Mouse (Mus musculus): ENCODE data around the gene Tpsab1. TPM values are rescaled to one million over a fixed set of nuclear protein-coding genes. Genes with fewer than 3 reads are reported as not detected.

Tpsab1 gene
- polyA plus RNA-seq, 1 experiment from 2014 or later = not detected

DNA sequence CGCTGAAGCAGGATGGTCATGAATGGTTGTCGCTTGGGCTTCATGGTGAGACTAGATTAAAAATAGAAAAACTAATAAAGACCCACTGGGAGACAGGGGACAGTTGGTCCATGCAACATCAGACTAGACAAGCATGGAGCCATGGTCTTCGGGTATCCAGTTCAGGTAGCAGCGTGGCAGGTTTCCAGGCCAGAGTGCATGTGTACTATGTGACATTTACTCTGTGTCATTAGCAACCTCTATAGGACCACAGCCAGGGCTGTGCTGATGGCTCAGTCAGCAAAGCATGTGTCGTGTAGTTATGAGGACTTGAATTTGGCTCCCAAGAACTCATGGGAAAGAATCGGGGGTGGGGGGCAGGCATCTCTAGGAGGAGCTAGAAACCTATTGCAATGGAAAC, 5.4 kb downstream of the Tpsab1 start:
- H3K9ac ChIP-seq (ENCODE audit: low read length) = no peak overlapping the region
- no peak for ATAC-seq
- H3K4me3 ChIP-seq (ENCODE audit: low read depth, low read length) = no peak overlapping the region
- WGBS = 81% methylated on average over 6 of the region's 6 CpGs
- no peaks in the 10 kb centered on the region for H3K36me3 ChIP-seq (ENCODE audit: control insufficient read depth, insufficient read depth, low read length)
- H3K27ac ChIP-seq (ENCODE audit: low read depth, low read length) = no peak overlapping the region
- H3K9me3 ChIP-seq (replicated peaks; ENCODE audit: control insufficient read depth, low read length) = no peaks in the 10 kb centered on the region
- no peaks in the 10 kb centered on the region for H3K27me3 ChIP-seq (replicated peaks; ENCODE audit: control insufficient read depth, insufficient read depth, low read length)
- H3K4me2 ChIP-seq (ENCODE audit: low read length) = no peak overlapping the region
- no peaks in the 10 kb centered on the region for H3K4me1 ChIP-seq (ENCODE audit: control insufficient read depth, insufficient read depth, low read length)
- no peak for DNase-seq (ENCODE audit: low spot score)

DNA sequence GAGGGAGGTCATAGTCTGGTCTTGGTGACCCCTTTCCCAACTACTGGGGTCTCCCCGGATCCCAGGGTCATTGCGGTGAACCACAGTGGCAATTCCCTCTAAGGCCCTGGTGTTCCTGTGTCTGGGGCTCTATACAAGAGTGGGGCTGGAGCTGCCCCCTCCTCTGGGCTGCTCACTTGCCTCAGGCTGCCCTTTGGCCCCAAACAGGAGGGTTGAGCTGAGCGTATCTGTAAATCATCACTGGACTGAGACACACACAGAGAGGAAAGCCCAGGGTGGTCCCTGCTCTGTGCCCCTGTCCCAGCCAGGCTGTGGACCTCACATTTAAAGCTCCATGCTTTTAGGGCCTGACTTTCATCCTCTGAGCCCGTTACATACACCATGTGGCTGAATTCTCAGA, 7.1 kb downstream of the Tpsab1 start:
- Histone ChIP-seq H3K4me3 (ENCODE audit: low read depth, low read length) (no peak overlapping the region), H3K4me1 (ENCODE audit: control insufficient read depth, insufficient read depth, low read length) (no peaks in the 10 kb centered on the region), H3K9me3 (replicated peaks; ENCODE audit: control insufficient read depth, low read length) (no peaks in the 10 kb centered on the region), H3K36me3 (ENCODE audit: control insufficient read depth, insufficient read depth, low read length) (no peaks in the 10 kb centered on the region), H3K27ac (ENCODE audit: low read depth, low read length) (no peak overlapping the region), H3K9ac (ENCODE audit: low read length) (no peak overlapping the region), H3K27me3 (replicated peaks; ENCODE audit: control insufficient read depth, insufficient read depth, low read length) (no peaks in the 10 kb centered on the region; the same call in 1 of the 2 replicates), H3K4me2 (ENCODE audit: low read length) (no peak overlapping the region)
- ATAC-seq (no peak), DNase-seq (ENCODE audit: low spot score) (no peak)
- 83% methylated on average over 4 of the region's 4 CpGs for WGBS

DNA sequence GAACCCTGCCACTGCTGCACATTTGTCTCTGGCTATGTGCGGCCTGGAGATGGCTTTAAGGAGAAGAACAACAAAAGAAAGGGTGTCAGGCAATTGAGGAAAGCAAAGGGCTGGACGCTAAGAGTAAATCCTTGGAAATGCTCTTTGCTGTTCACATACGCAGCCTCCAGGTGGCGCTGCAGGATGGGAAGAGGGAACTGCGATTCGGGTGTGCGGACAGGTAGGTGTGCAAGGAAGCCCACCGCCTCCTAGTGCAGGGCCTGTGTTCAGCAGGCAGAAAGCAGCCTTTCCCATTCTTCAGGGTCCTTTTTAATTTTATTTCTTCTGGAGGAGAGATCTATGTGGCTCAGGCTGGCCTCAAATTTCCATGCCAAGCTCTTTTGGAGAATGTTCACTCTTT, 11.4 kb downstream of the Tpsab1 start:
- H3K36me3 ChIP-seq (ENCODE audit: control insufficient read depth, insufficient read depth, low read length) = no peaks in the 10 kb centered on the region
- ATAC-seq (no peak), DNase-seq (ENCODE audit: low spot score) (peak; percentile 80)
- no peaks in the 10 kb centered on the region for H3K9me3 ChIP-seq (replicated peaks; ENCODE audit: control insufficient read depth, low read length)
- no peaks in the 10 kb centered on the region for H3K4me1 ChIP-seq (ENCODE audit: control insufficient read depth, insufficient read depth, low read length)
- no peak overlapping the region for H3K27ac ChIP-seq (ENCODE audit: low read depth, low read length)
- no peaks in the 10 kb centered on the region; the same call in 1 of the 2 replicates for H3K27me3 ChIP-seq (replicated peaks; ENCODE audit: control insufficient read depth, insufficient read depth, low read length)
- H3K4me2 ChIP-seq (ENCODE audit: low read length) = no peak overlapping the region
- WGBS = under 1% methylated on average over 8 of the region's 8 CpGs
- H3K4me3 ChIP-seq (ENCODE audit: low read depth, low read length) = no peak overlapping the region
- no peak overlapping the region for H3K9ac ChIP-seq (ENCODE audit: low read length)

DNA sequence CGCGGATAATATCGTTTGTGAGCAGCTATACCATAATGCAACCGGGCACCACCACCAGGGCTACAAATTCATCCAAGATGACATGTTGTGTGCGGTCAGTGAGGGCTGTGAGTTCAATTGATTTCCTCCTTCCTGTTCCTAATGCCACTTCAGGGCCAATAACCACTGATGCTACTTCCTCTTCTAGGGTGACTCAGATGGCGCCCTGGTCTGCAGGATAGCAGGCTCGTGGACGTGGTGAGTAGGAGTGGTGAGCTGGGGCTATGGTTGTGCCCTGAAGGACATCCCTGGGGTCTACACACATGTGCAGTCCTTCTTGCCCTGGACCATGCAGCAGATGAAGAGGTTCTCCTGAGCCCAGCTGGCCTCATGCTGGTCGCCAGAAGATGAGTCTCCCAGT, 13.0 kb downstream of the Tpsab1 start:
- H3K4me3 ChIP-seq (ENCODE audit: low read depth, low read length) = no peak overlapping the region
- H3K27me3 ChIP-seq (replicated peaks; ENCODE audit: control insufficient read depth, insufficient read depth, low read length) = no peaks in the 10 kb centered on the region; the same call in 1 of the 2 replicates
- no peak overlapping the region for H3K27ac ChIP-seq (ENCODE audit: low read depth, low read length)
- no peaks in the 10 kb centered on the region for H3K36me3 ChIP-seq (ENCODE audit: control insufficient read depth, insufficient read depth, low read length)
- WGBS = 79% methylated on average over 9 of the region's 9 CpGs
- no peak overlapping the region for H3K9ac ChIP-seq (ENCODE audit: low read length)
- DNase-seq (ENCODE audit: low spot score) (no peak), ATAC-seq (no peak)
- H3K4me1 ChIP-seq (ENCODE audit: control insufficient read depth, insufficient read depth, low read length) = no peaks in the 10 kb centered on the region
- H3K4me2 ChIP-seq (ENCODE audit: low read length) = no peak overlapping the region
- no peaks in the 10 kb centered on the region for H3K9me3 ChIP-seq (replicated peaks; ENCODE audit: control insufficient read depth, low read length)

DNA sequence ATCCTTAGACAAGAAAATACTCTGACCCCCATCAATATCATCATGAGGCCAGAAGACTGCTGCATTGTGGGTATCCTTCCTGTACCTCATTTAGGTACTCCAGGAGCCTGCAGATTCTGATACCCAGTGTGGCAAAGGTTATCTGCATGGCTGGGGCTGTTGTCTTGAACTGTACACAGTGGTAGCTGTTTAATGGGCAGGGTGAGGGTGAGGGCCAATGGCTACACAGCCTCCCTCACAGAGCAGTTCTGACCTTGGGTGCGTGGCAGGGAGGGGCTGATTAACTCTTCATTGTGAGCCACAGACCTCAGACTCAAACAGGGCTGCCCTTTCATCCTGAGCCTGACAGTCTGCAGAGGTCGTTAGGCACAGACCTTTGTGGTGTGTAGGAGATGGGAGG, 22.4 kb downstream of the Tpsab1 start:
- Histone ChIP-seq H3K4me1 (ENCODE audit: control insufficient read depth, insufficient read depth, low read length) (no peaks in the 10 kb centered on the region), H3K27me3 (replicated peaks; ENCODE audit: control insufficient read depth, insufficient read depth, low read length) (no peaks in the 10 kb centered on the region), H3K9me3 (replicated peaks; ENCODE audit: control insufficient read depth, low read length) (no peaks in the 10 kb centered on the region), H3K4me2 (ENCODE audit: low read length) (no peak overlapping the region), H3K4me3 (ENCODE audit: low read depth, low read length) (no peak overlapping the region), H3K9ac (ENCODE audit: low read length) (no peak overlapping the region), H3K36me3 (ENCODE audit: control insufficient read depth, insufficient read depth, low read length) (no peaks in the 10 kb centered on the region), H3K27ac (ENCODE audit: low read depth, low read length) (no peak overlapping the region)
- 20% methylated on average over 2 of the region's 2 CpGs for WGBS
- ATAC-seq (no peak), DNase-seq (ENCODE audit: low spot score) (no peak)

DNA sequence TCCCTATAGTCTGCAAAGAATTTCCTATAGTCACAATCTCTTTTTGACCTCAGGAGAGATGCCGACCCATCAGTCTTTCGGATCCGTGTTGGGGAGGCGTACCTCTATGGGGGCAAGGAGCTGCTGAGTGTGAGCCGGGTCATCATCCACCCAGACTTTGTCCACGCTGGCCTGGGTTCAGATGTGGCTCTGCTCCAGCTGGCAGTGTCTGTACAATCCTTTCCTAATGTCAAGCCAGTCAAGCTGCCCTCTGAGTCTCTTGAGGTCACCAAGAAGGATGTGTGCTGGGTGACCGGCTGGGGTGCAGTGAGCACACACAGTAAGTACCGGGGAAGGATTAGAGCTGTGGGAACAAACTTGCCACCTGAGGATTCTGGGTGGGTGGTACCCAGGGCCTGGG, 24.5 kb downstream of the Tpsab1 start:
- H3K4me2 ChIP-seq (ENCODE audit: low read length) = no peak overlapping the region
- no peak overlapping the region for H3K27ac ChIP-seq (ENCODE audit: low read depth, low read length)
- WGBS = 92% methylated on average over 8 of the region's 8 CpGs
- no peak for DNase-seq (ENCODE audit: low spot score)
- H3K36me3 ChIP-seq (ENCODE audit: control insufficient read depth, insufficient read depth, low read length) = no peaks in the 10 kb centered on the region
- H3K4me3 ChIP-seq (ENCODE audit: low read depth, low read length) = no peak overlapping the region
- no peak for ATAC-seq
- no peaks in the 10 kb centered on the region for H3K9me3 ChIP-seq (replicated peaks; ENCODE audit: control insufficient read depth, low read length)
- H3K4me1 ChIP-seq (ENCODE audit: control insufficient read depth, insufficient read depth, low read length) = no peaks in the 10 kb centered on the region
- H3K27me3 ChIP-seq (replicated peaks; ENCODE audit: control insufficient read depth, insufficient read depth, low read length) = no peaks in the 10 kb centered on the region
- no peak overlapping the region for H3K9ac ChIP-seq (ENCODE audit: low read length)

DNA sequence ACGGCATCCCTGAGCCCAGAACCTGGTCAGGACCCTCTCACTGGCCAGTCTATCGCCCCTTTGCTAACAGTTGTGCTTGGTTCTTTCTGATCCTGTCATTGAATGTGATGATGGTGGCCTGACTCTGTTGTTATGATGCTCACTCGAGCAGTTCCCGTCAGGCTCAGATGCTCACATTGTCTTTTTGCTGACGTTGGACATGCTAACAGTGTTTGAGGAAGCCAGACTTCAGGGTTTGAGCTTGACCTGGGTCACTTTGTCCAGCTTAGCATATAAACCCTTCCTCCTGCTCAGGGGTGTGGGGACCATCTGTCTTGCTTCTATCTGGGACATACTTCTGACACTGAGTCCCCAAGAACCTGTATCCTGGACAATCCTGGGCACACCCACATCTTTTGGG, 27.0 kb downstream of the Tpsab1 start, which contains the start of gene Prss29:
Prss29 (plus strand) TSS at position 301 of the 400 bp plus-strand sequence.
- H3K9ac ChIP-seq (ENCODE audit: low read length) = no peak within 1 kb of the TSS
- H3K9me3 ChIP-seq (replicated peaks; ENCODE audit: control insufficient read depth, low read length) = no peaks in the 10 kb centered on the region
- no peak within 1 kb of the TSS for H3K4me3 ChIP-seq (ENCODE audit: low read depth, low read length)
- no peaks in the 10 kb centered on the region for H3K27me3 ChIP-seq (replicated peaks; ENCODE audit: control insufficient read depth, insufficient read depth, low read length)
- H3K27ac ChIP-seq (ENCODE audit: low read depth, low read length) = no peak within 1 kb of the TSS
- no peak for DNase-seq (ENCODE audit: low spot score)
- no peak for ATAC-seq
- no peaks in the 10 kb centered on the region for H3K4me1 ChIP-seq (ENCODE audit: control insufficient read depth, insufficient read depth, low read length)
- no peak within 1 kb of the TSS for H3K4me2 ChIP-seq (ENCODE audit: low read length)
- WGBS = 77% methylated on average over 5 of the region's 5 CpGs
- no peaks in the 10 kb centered on the region for H3K36me3 ChIP-seq (ENCODE audit: control insufficient read depth, insufficient read depth, low read length)

DNA sequence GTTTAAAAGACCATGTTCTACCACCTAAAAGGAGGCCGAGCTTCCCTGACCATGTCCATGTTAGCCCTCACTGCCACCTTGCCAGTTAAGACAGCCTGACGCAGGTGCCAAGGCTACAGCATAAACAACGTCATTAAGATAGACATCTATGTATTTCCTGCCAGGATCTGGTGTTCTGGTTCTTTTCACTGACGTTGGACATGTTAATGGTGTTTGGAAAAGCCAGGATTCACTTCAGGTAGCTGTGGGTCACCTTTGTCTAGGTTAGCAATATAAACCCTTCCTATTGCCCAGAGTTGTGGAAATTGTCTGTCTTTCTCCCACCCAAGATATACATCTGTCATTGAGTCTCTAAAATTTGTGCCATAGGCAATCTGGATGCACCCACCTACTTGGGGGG, 37.0 kb downstream of the Tpsab1 start, which contains the start of gene Prss28:
Prss28 (plus strand) TSS at position 301 of the 400 bp plus-strand sequence.
- ATAC-seq = no peak
- Histone ChIP-seq H3K9me3 (replicated peaks; ENCODE audit: control insufficient read depth, low read length) (no peaks in the 10 kb centered on the region), H3K9ac (ENCODE audit: low read length) (no peak within 1 kb of the TSS), H3K36me3 (ENCODE audit: control insufficient read depth, insufficient read depth, low read length) (no peaks in the 10 kb centered on the region), H3K4me3 (ENCODE audit: low read depth, low read length) (no peak within 1 kb of the TSS), H3K4me1 (ENCODE audit: control insufficient read depth, insufficient read depth, low read length) (no peaks in the 10 kb centered on the region), H3K27me3 (replicated peaks; ENCODE audit: control insufficient read depth, insufficient read depth, low read length) (no peaks in the 10 kb centered on the region; the same call in 1 of the 2 replicates), H3K27ac (ENCODE audit: low read depth, low read length) (no peak within 1 kb of the TSS), H3K4me2 (ENCODE audit: low read length) (no peak within 1 kb of the TSS)
- WGBS = 84% methylated on average over 4 of the region's 4 CpGs
- no peak for DNase-seq (ENCODE audit: low spot score)

DNA sequence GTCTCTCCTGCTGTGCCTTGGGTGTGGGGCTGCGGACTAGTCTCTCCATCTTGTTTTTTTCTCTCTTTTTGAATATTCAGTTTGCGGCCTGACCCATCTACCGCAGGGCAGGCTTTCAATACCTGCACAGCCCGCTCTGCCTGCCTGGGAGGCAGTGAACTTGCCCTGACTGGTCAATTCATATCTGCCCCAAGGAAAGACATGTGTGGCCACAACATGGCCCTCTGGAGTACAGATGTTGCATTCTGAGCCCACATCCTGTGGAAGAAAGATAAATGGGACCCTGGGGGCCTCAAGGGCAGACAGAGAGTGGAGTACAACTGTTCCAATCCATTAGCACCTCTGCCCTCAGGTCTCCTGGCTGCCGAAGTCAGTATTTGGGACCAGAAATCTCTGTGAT, 47.3 kb downstream of the Tpsab1 start, which contains the start of gene Prss34:
Prss34 (plus strand) TSS at position 301 of the 400 bp plus-strand sequence.
- ATAC-seq = no peak
- H3K27ac ChIP-seq (ENCODE audit: low read depth, low read length) = no peak within 1 kb of the TSS
- no peak within 1 kb of the TSS for H3K4me3 ChIP-seq (ENCODE audit: low read depth, low read length)
- DNase-seq (ENCODE audit: low spot score) = no peak
- H3K36me3 ChIP-seq (ENCODE audit: control insufficient read depth, insufficient read depth, low read length) = no peaks in the 10 kb centered on the region
- H3K4me1 ChIP-seq (ENCODE audit: control insufficient read depth, insufficient read depth, low read length) = no peaks in the 10 kb centered on the region
- H3K9ac ChIP-seq (ENCODE audit: low read length) = no peak within 1 kb of the TSS
- H3K4me2 ChIP-seq (ENCODE audit: low read length) = no peak within 1 kb of the TSS
- no peaks in the 10 kb centered on the region for H3K27me3 ChIP-seq (replicated peaks; ENCODE audit: control insufficient read depth, insufficient read depth, low read length)
- H3K9me3 ChIP-seq (replicated peaks; ENCODE audit: control insufficient read depth, low read length) = no peaks in the 10 kb centered on the region
- WGBS = 86% methylated on average over 5 of the region's 5 CpGs

Data from forebrain, embryonic 14.5 days (tissue).